Comparison of ENCODE assay signal across 15 mouse cellular contexts in genomic region chr9:95180569-95180968, GRCm38 (mm10).
A peak's percentile ranks its signal among the peaks of the same experiment; 100 is the strongest.
DNase-seq lines count a peak whose midpoint lies in the region; ATAC-seq and TF ChIP-seq lines count a peak whose summit lies in the region.
"Had no signal": no experiment of that assay in that cellular context is flagged by ENCODE, and none has a peak within 500 bp of the region (broad histone marks: within the 10 kb centered on the region; RNA-seq: fewer than 3 reads in every experiment).

No protein-coding gene starts in this region.

- no peak overlapping the region for H3K4me3 ChIP-seq in intestine, embryonic 16.5 days (ENCODE audit: low read length)
- H3K4me3 ChIP-seq in intestine, postnatal 0 days (ENCODE audit: low read depth, low read length): no peak overlapping the region
- no peak overlapping the region for H3K4me3 ChIP-seq in embryonic facial prominence, embryonic 13.5 days
- no peak overlapping the region for H3K4me3 ChIP-seq in limb, embryonic 12.5 days (replicated peaks)
- H3K4me3 ChIP-seq: heart, embryonic 12.5 days; layer of hippocampus, adult 2 months; neural tube, embryonic 13.5 days had no signal

- no peaks in the 10 kb centered on the region for H3K27me3 ChIP-seq in intestine, embryonic 16.5 days (replicated peaks; ENCODE audit: control insufficient read depth, insufficient read depth, low read length)
- no peaks in the 10 kb centered on the region for H3K27me3 ChIP-seq in intestine, postnatal 0 days (replicated peaks; ENCODE audit: control insufficient read depth, insufficient read depth, low read length)
- H3K27me3 ChIP-seq in embryonic facial prominence, embryonic 13.5 days: no peaks in the 10 kb centered on the region
- H3K27me3 ChIP-seq in limb, embryonic 12.5 days: no peaks in the 10 kb centered on the region
- H3K27me3 ChIP-seq: heart, embryonic 12.5 days; neural tube, embryonic 13.5 days had no signal

- no peaks in the 10 kb centered on the region for H3K9me3 ChIP-seq in intestine, embryonic 16.5 days (ENCODE audit: control insufficient read depth, low read length)
- no peaks in the 10 kb centered on the region for H3K9me3 ChIP-seq in intestine, postnatal 0 days (ENCODE audit: control insufficient read depth)
- H3K9me3 ChIP-seq in embryonic facial prominence, embryonic 13.5 days: no peaks in the 10 kb centered on the region
- no peaks in the 10 kb centered on the region for H3K9me3 ChIP-seq in limb, embryonic 12.5 days
- H3K9me3 ChIP-seq: heart, embryonic 12.5 days; neural tube, embryonic 13.5 days had no signal

- no peak for TF ChIP-seq CTCF in intestine, postnatal 0 days (IDR thresholded peaks at IDR 0.05; ENCODE audit: low read depth)

- intact Hi-C loops in gastrocnemius, postnatal 14 days (cut with DNase I; ENCODE audit: low total_unique reads): no loop called here

- H3K4me2 ChIP-seq in intestine, embryonic 16.5 days (ENCODE audit: low read depth, low read length): no peak overlapping the region
- no peak overlapping the region for H3K4me2 ChIP-seq in intestine, postnatal 0 days (replicated peaks; ENCODE audit: low read depth)
- H3K4me2 ChIP-seq in embryonic facial prominence, embryonic 13.5 days: no peak overlapping the region
- no peak overlapping the region for H3K4me2 ChIP-seq in limb, embryonic 12.5 days
- H3K4me2 ChIP-seq: heart, embryonic 12.5 days; neural tube, embryonic 13.5 days had no signal

- H3K36me3 ChIP-seq in intestine, embryonic 16.5 days (ENCODE audit: control insufficient read depth, insufficient read depth, low read length): no peaks in the 10 kb centered on the region
- H3K36me3 ChIP-seq in intestine, postnatal 0 days (ENCODE audit: control insufficient read depth, insufficient read depth): no peaks in the 10 kb centered on the region
- H3K36me3 ChIP-seq in embryonic facial prominence, embryonic 13.5 days: no peaks in the 10 kb centered on the region
- H3K36me3 ChIP-seq in limb, embryonic 12.5 days: no peaks in the 10 kb centered on the region
- H3K36me3 ChIP-seq: G1E; heart, embryonic 12.5 days; neural tube, embryonic 13.5 days had no signal

- 75% methylated on average over 4 of the region's 4 CpGs for WGBS in intestine, embryonic 16.5 days
- WGBS in intestine, postnatal 0 days: 71% methylated on average over 4 of the region's 4 CpGs
- WGBS in embryonic facial prominence, embryonic 13.5 days: 26% methylated on average over 4 of the region's 4 CpGs
- 48% methylated on average over 4 of the region's 4 CpGs for WGBS in limb, embryonic 12.5 days

- ATAC-seq in intestine, embryonic 16.5 days: peak; percentile 23; the same call in 1 of the 2 replicates
- ATAC-seq in intestine, postnatal 0 days: no peak
- no peak for ATAC-seq in embryonic facial prominence, embryonic 13.5 days (ENCODE audit: insufficient number of reproducible peaks, insufficient read depth, low FRiP score, low TSS enrichment, low read depth)
- ATAC-seq in limb, embryonic 12.5 days (ENCODE audit: insufficient number of reproducible peaks, insufficient read depth, low FRiP score, low TSS enrichment, low read depth): no peak
- peak; percentile 84 for ATAC-seq in megakaryocyte progenitor cell, adult 5-6 weeks (replicated peaks; ENCODE audit: poor library complexity)

- no peak overlapping the region for H3K9ac ChIP-seq in intestine, embryonic 16.5 days (ENCODE audit: low read depth, low read length)
- no peak overlapping the region for H3K9ac ChIP-seq in intestine, postnatal 0 days (ENCODE audit: low read depth, low read length)
- H3K9ac ChIP-seq in embryonic facial prominence, embryonic 13.5 days: no peak overlapping the region
- no peak overlapping the region for H3K9ac ChIP-seq in limb, embryonic 12.5 days (replicated peaks)
- H3K9ac ChIP-seq: heart, embryonic 12.5 days; neural tube, embryonic 13.5 days had no signal

- no peak for DNase-seq in spleen, postnatal 10 days (ENCODE audit: low spot score in 2 of 2)
- no peak for DNase-seq in gastrocnemius, postnatal 14 days
- DNase-seq: cerebellum, adult 9-11 months; heart, postnatal 36 days; lung, postnatal 14 days; thymus, postnatal 25 days had no signal

- H3K27ac ChIP-seq in intestine, embryonic 16.5 days (ENCODE audit: low read length): 0 out of 2 replicates have a peak overlapping the region, but pooled peaks have one; percentile 5
- H3K27ac ChIP-seq in intestine, postnatal 0 days (ENCODE audit: low read depth, low read length): no peak overlapping the region
- peak overlapping the region; percentile 84 for H3K27ac ChIP-seq in embryonic facial prominence, embryonic 13.5 days
- peak overlapping the region; percentile 73 for H3K27ac ChIP-seq in limb, embryonic 12.5 days
- H3K27ac ChIP-seq: layer of hippocampus, adult 2 months had no signal

- H3K4me1 ChIP-seq in intestine, embryonic 16.5 days (ENCODE audit: control insufficient read depth, insufficient read depth, low read length): no peaks in the 10 kb centered on the region
- no peaks in the 10 kb centered on the region for H3K4me1 ChIP-seq in intestine, postnatal 0 days (replicated peaks; ENCODE audit: control insufficient read depth, insufficient read depth, low read length)
- H3K4me1 ChIP-seq in embryonic facial prominence, embryonic 13.5 days: peaks cover 33% of the 10 kb centered on the region
- H3K4me1 ChIP-seq in limb, embryonic 12.5 days (replicated peaks): peaks cover 34% of the 10 kb centered on the region

Comparison
In these comparisons a context has a peak if more than half of its experiments do, and no peak if none do; other contexts are left out.
1. ATAC-seq: peak in intestine, embryonic 16.5 days (single experiment) and megakaryocyte progenitor cell, adult 5-6 weeks (single experiment); none in intestine, postnatal 0 days (single experiment), embryonic facial prominence, embryonic 13.5 days (single experiment) and limb, embryonic 12.5 days (single experiment).